Mouse (Mus musculus): ENCODE data around the gene Mea1. TPM values are rescaled to one million over a fixed set of nuclear protein-coding genes. Genes with fewer than 3 reads are reported as not detected.

The Mea1 gene
- polyA plus RNA-seq, 1 experiment from 2014 or later = 77.4 TPM

- H3K27me3 ChIP-seq (replicated peaks) = peaks cover 26% of the 10 kb centered on the region
- peaks cover 26% of the 10 kb centered on the region for H3K36me3 ChIP-seq
- peaks cover 23% of the 10 kb centered on the region for H3K4me1 ChIP-seq
- ATAC-seq = peak; percentile 53
- WGBS (ENCODE audit: insufficient replicate concordance) = 33% methylated on average over 24 of the region's 24 CpGs
- peak within 1 kb of the TSS; percentile 27; the same call in 1 of the 2 replicates for H3K9ac ChIP-seq
- H3K4me3 ChIP-seq = 0 out of 2 replicates have a peak within 1 kb of the TSS, but pooled peaks have one; percentile 24
- H3K4me2 ChIP-seq = peak within 1 kb of the TSS; percentile 46
- H3K9me3 ChIP-seq (replicated peaks) = no peaks in the 10 kb centered on the region
- H3K27ac ChIP-seq = no peak within 1 kb of the TSS
These were observed 50.3 kb downstream of the Mea1 start, which contains the start of gene Gnmt for GRCm38 (mm10) chr17:46728904-46729318. Gene Gnmt, minus strand, starts transcription at chr17:46729168.

Other genes with a start within 250 kb of the Mea1 start
- 0.25 TPM in 1 of 2 replicates, not detected in the other for gene Crip3, start 249.9 kb upstream of the Mea1 start, polyA plus RNA-seq (2016; fragmentation: Nextera tagmentation; extraction: Ambion mirVana)
- not detected in 2 replicates for gene Slc22a7, start 240.3 kb upstream of the Mea1 start, polyA plus RNA-seq (2016; fragmentation: Nextera tagmentation; extraction: Ambion mirVana)
- 0.02 and 0.11 TPM in 2 replicates for gene Ttbk1, start 191.1 kb upstream of the Mea1 start, polyA plus RNA-seq (2016; fragmentation: Nextera tagmentation; extraction: Ambion mirVana)
- 38.5 and 39.3 TPM in 2 replicates for gene Dnph1, start 182.1 kb upstream of the Mea1 start, polyA plus RNA-seq (2016; fragmentation: Nextera tagmentation; extraction: Ambion mirVana)
- 0.69 and 0.93 TPM in 2 replicates for gene Cul9, start 132.4 kb upstream of the Mea1 start, polyA plus RNA-seq (2016; fragmentation: Nextera tagmentation; extraction: Ambion mirVana)
- gene Srf, start 122.6 kb upstream of the Mea1 start, polyA plus RNA-seq (2016; fragmentation: Nextera tagmentation; extraction: Ambion mirVana) = 6.6 and 6.8 TPM in 2 replicates
- gene Ptk7, start 49.3 kb upstream of the Mea1 start, polyA plus RNA-seq (2016; fragmentation: Nextera tagmentation; extraction: Ambion mirVana) = 16.8 and 17.7 TPM in 2 replicates
- gene Klc4, start 32.8 kb upstream of the Mea1 start, polyA plus RNA-seq (2016; fragmentation: Nextera tagmentation; extraction: Ambion mirVana) = 6.3 and 6.6 TPM in 2 replicates
- 95.0 and 106 TPM in 2 replicates for gene Mrpl2, start 32.6 kb upstream of the Mea1 start, polyA plus RNA-seq (2016; fragmentation: Nextera tagmentation; extraction: Ambion mirVana)
- 16.9 and 18.3 TPM in 2 replicates for gene Cul7, start 28.5 kb upstream of the Mea1 start, polyA plus RNA-seq (2016; fragmentation: Nextera tagmentation; extraction: Ambion mirVana)
- gene Rrp36, start 4.4 kb upstream of the Mea1 start, polyA plus RNA-seq (2016; fragmentation: Nextera tagmentation; extraction: Ambion mirVana) = 37.0 and 37.3 TPM in 2 replicates
- 83.4 and 85.0 TPM in 2 replicates for gene Klhdc3, start 2.1 kb downstream of the Mea1 start, polyA plus RNA-seq (2016; fragmentation: Nextera tagmentation; extraction: Ambion mirVana)
- 48.3 and 49.1 TPM in 2 replicates for gene Ppp2r5d, start 26.3 kb downstream of the Mea1 start, polyA plus RNA-seq (2016; fragmentation: Nextera tagmentation; extraction: Ambion mirVana)
- 20.7 and 21.1 TPM in 2 replicates for gene Pex6, start 32.7 kb downstream of the Mea1 start, polyA plus RNA-seq (2016; fragmentation: Nextera tagmentation; extraction: Ambion mirVana)
- 5.8 and 6.7 TPM in 2 replicates for gene Gnmt, start 50.4 kb downstream of the Mea1 start, polyA plus RNA-seq (2016; fragmentation: Nextera tagmentation; extraction: Ambion mirVana)
- 39.6 and 39.7 TPM in 2 replicates for gene Cnpy3, start 73.4 kb downstream of the Mea1 start, polyA plus RNA-seq (2016; fragmentation: Nextera tagmentation; extraction: Ambion mirVana)
- 0.60 and 0.62 TPM in 2 replicates for gene Ptcra, start 84.9 kb downstream of the Mea1 start, polyA plus RNA-seq (2016; fragmentation: Nextera tagmentation; extraction: Ambion mirVana)
- gene 2310039H08Rik, start 93.8 kb downstream of the Mea1 start, polyA plus RNA-seq (2016; fragmentation: Nextera tagmentation; extraction: Ambion mirVana) = 55.2 and 56.5 TPM in 2 replicates
- gene Rpl7l1, start 103.9 kb downstream of the Mea1 start, polyA plus RNA-seq (2016; fragmentation: Nextera tagmentation; extraction: Ambion mirVana) = 140 and 144 TPM in 2 replicates
- gene Bicral, start 179.7 kb downstream of the Mea1 start, polyA plus RNA-seq (2016; fragmentation: Nextera tagmentation; extraction: Ambion mirVana) = 4.8 and 5.2 TPM in 2 replicates
- gene Tbcc, start 211.9 kb downstream of the Mea1 start, polyA plus RNA-seq (2016; fragmentation: Nextera tagmentation; extraction: Ambion mirVana) = 34.2 and 36.4 TPM in 2 replicates
- gene Prph2, start 231.7 kb downstream of the Mea1 start, polyA plus RNA-seq (2016; fragmentation: Nextera tagmentation; extraction: Ambion mirVana) = not detected in 2 replicates

All from liver, embryonic 12.5 days (tissue).